Mouse (Mus musculus): ENCODE data around the gene Atp2b2. TPM values are rescaled to one million over a fixed set of nuclear protein-coding genes. Genes with fewer than 3 reads are reported as not detected.

Atp2b2 gene
- polyA plus RNA-seq, 1 experiment from 2014 or later, result 0.14 TPM

DNA sequence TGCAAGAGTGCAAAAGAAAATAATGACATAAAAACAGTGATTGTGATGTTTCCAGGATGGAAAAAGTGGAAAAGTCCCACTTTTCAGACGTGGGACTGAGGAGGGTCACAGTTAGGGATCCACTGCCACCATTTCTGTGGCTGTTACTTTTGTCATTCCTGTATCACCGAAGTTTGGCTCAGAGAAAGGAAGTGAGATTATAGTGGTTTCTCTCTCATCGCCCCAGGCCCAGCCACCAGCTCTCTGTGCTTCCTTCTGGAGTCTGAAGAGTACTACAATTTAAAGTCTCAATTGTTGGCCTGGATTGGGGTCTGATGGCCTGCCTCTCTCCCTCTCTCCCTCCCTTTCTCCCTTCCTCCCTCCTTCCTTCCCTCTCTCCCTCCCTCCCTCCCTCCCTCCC, 242.5 kb downstream of the Atp2b2 start:
- peaks cover 11% of the 10 kb centered on the region for H3K4me1 ChIP-seq
- WGBS, result 50% methylated on average over 3 of the region's 3 CpGs
- no peaks in the 10 kb centered on the region for H3K9me3 ChIP-seq
- no peak overlapping the region for H3K4me3 ChIP-seq
- no peak for ATAC-seq (ENCODE audit: borderline replicate concordance, extremely low read depth, low FRiP score, low TSS enrichment)
- H3K36me3 ChIP-seq, result no peaks in the 10 kb centered on the region
- no peak overlapping the region for H3K4me2 ChIP-seq
- H3K9ac ChIP-seq, result no peak overlapping the region
- peaks cover 38% of the 10 kb centered on the region for H3K27me3 ChIP-seq
- H3K27ac ChIP-seq, result no peak overlapping the region

GRCm38 (mm10) chr6:113799349-113799748, 243.1 kb downstream of the Atp2b2 start:
- no peaks in the 10 kb centered on the region for H3K9me3 ChIP-seq
- H3K4me2 ChIP-seq, result no peak overlapping the region
- no peaks in the 10 kb centered on the region for H3K36me3 ChIP-seq
- no peak for ATAC-seq (ENCODE audit: borderline replicate concordance, extremely low read depth, low FRiP score, low TSS enrichment)
- peaks cover 17% of the 10 kb centered on the region for H3K4me1 ChIP-seq
- H3K27ac ChIP-seq, result no peak overlapping the region
- H3K9ac ChIP-seq, result no peak overlapping the region
- WGBS, result 78% methylated on average over 9 of the region's 9 CpGs
- peaks cover 41% of the 10 kb centered on the region for H3K27me3 ChIP-seq
- no peak overlapping the region for H3K4me3 ChIP-seq

- H3K27me3 ChIP-seq, result peaks cover 43% of the 10 kb centered on the region
- no peak overlapping the region for H3K4me3 ChIP-seq
- no peaks in the 10 kb centered on the region for H3K36me3 ChIP-seq
- no peak overlapping the region for H3K4me2 ChIP-seq
- H3K9ac ChIP-seq, result no peak overlapping the region
- 41% methylated on average over 2 of the region's 2 CpGs for WGBS
- peaks cover 18% of the 10 kb centered on the region for H3K4me1 ChIP-seq
- no peak for ATAC-seq (ENCODE audit: borderline replicate concordance, extremely low read depth, low FRiP score, low TSS enrichment)
- no peak overlapping the region for H3K27ac ChIP-seq
- H3K9me3 ChIP-seq, result no peaks in the 10 kb centered on the region
Measured at GRCm38 (mm10) chr6:113798921-113799320, 243.5 kb downstream of the Atp2b2 start.

DNA sequence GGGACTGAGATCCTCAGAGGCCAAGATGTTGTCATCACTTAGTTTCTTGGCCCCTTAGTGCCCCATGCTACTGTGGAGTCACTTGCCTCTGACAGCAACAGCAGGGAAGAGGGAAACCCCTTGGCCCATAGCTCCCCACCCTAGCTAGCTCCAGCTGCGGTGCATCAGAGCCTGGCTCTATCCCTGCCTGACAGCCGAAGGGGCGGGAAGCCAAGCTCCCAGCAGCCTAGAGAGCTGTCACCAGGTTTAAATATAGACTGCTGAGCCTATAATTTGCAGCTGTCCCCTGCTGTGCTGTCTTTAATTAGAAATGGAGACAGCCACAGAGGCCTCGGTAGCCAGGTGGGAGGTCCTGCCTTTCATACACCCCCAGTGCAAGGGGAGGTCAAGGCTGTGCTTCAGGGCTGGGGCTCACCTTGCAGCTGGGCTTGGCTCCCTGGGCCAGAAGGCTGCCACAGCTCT, 247.1 kb downstream of the Atp2b2 start:
- ATAC-seq (ENCODE audit: borderline replicate concordance, extremely low read depth, low FRiP score, low TSS enrichment), result peak; percentile 98
- H3K27me3 ChIP-seq, result peaks cover 69% of the 10 kb centered on the region
- H3K4me1 ChIP-seq, result peaks cover 18% of the 10 kb centered on the region
- 16% methylated on average over 4 of the region's 4 CpGs for WGBS
- no peak overlapping the region for H3K9ac ChIP-seq
- peak overlapping the region; percentile 16; the same call in 1 of the 2 replicates for H3K4me2 ChIP-seq
- H3K36me3 ChIP-seq, result no peaks in the 10 kb centered on the region
- no peaks in the 10 kb centered on the region for H3K9me3 ChIP-seq
- no peak overlapping the region for H3K4me3 ChIP-seq
- no peak overlapping the region for H3K27ac ChIP-seq

GRCm38 (mm10) chr6:113792368-113792767, 250.0 kb downstream of the Atp2b2 start:
- Histone ChIP-seq H3K9ac (no peak overlapping the region), H3K27me3 (peaks cover 61% of the 10 kb centered on the region), H3K27ac (no peak overlapping the region), H3K4me3 (no peak overlapping the region), H3K4me1 (peaks cover 18% of the 10 kb centered on the region), H3K36me3 (no peaks in the 10 kb centered on the region), H3K9me3 (no peaks in the 10 kb centered on the region), H3K4me2 (no peak overlapping the region)
- WGBS, result 69% methylated on average over 5 of the region's 5 CpGs
- no peak for ATAC-seq (ENCODE audit: borderline replicate concordance, extremely low read depth, low FRiP score, low TSS enrichment)

GRCm38 (mm10) chr6:113791012-113791411, 251.4 kb downstream of the Atp2b2 start:
- no peak overlapping the region for H3K27ac ChIP-seq
- peaks cover 50% of the 10 kb centered on the region for H3K27me3 ChIP-seq
- ATAC-seq (ENCODE audit: borderline replicate concordance, extremely low read depth, low FRiP score, low TSS enrichment), result no peak
- no peak overlapping the region for H3K4me2 ChIP-seq
- H3K36me3 ChIP-seq, result no peaks in the 10 kb centered on the region
- no peak overlapping the region for H3K9ac ChIP-seq
- peaks cover 14% of the 10 kb centered on the region for H3K4me1 ChIP-seq
- H3K9me3 ChIP-seq, result no peaks in the 10 kb centered on the region
- H3K4me3 ChIP-seq, result no peak overlapping the region
- 53% methylated on average over 8 of the region's 8 CpGs for WGBS

DNA sequence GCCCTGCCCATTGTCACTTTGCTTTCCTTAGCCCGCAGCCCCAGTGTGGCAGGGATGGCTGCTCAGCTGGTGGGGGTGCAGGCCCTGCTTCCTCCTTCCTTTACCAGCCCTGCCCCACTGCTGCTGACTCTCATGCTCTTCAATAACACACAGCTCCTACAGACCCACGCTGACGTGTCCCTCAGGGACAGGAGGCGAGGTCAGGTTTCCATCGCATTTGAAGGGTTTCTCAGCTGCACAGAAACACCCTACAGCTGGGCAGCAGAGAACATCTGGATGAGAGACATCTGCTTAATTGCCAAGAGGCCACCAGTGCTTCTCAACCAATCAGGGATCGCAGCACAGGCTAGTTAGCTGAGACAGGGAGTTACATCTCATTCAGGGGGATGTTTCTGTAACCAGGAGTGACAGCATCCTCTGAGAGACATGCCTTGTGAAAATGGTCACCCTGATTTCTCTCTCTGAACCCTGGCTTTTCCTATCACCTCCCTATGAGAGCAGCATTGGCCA, 254.9 kb downstream of the Atp2b2 start:
- H3K36me3 ChIP-seq, result no peaks in the 10 kb centered on the region
- no peak overlapping the region for H3K27ac ChIP-seq
- H3K9ac ChIP-seq, result no peak overlapping the region
- H3K27me3 ChIP-seq, result peaks cover 31% of the 10 kb centered on the region
- H3K4me3 ChIP-seq, result no peak overlapping the region
- WGBS, result 29% methylated on average over 6 of the region's 6 CpGs
- ATAC-seq (ENCODE audit: borderline replicate concordance, extremely low read depth, low FRiP score, low TSS enrichment), result no peak
- H3K4me2 ChIP-seq, result no peak overlapping the region
- no peaks in the 10 kb centered on the region for H3K4me1 ChIP-seq
- H3K9me3 ChIP-seq, result no peaks in the 10 kb centered on the region

DNA sequence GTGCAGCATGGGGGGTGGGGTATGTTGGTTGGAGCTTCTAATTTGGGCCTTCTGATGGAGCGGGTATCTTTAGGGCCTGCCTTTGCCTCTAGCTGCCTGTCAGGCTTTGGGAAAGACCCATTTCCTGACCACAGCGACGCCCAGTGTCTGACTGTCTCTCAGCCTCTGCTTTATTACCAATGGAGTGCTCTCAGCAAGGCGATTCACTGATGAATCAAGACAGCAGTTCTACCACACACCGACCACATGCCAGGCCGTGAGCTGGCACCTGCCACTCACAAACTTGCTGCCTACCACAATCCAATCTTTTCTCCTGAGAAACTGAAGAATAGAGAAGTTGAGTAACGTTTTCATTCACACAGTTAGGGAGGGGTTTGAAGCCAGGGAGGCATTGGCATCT, 256.8 kb downstream of the Atp2b2 start:
- H3K27ac ChIP-seq, result no peak overlapping the region
- 76% methylated on average over 7 of the region's 7 CpGs for WGBS
- H3K9ac ChIP-seq, result no peak overlapping the region
- H3K4me1 ChIP-seq, result no peaks in the 10 kb centered on the region
- peaks cover 16% of the 10 kb centered on the region for H3K27me3 ChIP-seq
- no peak overlapping the region for H3K4me2 ChIP-seq
- H3K36me3 ChIP-seq, result no peaks in the 10 kb centered on the region
- H3K4me3 ChIP-seq, result no peak overlapping the region
- no peak for ATAC-seq (ENCODE audit: borderline replicate concordance, extremely low read depth, low FRiP score, low TSS enrichment)
- no peaks in the 10 kb centered on the region for H3K9me3 ChIP-seq

DNA sequence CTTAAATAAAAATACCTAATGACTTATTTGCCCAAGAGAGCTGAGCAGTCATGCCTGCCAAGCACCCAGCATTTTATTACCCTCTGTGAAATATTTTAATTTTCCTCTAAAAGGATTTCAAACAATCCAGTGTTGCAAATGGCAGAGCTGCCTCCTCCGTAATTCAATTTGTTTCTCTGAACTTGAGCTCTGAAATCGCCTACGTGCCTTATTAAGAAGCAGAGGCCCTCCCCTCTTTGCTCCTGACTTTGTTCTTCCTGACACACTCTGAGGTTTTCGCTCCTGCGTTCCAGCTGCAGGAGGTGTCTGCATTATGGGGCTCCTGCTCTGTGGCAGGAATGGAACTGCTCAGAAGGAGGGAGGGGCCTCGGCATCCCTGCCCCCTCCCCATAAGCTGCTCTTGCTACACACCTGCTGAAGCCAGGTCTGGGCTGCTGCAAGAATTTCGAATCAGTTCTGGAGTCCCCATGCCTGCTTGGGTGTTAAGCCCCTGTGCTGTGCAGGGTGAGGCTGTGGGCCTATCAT, 264.1 kb downstream of the Atp2b2 start:
- H3K36me3 ChIP-seq, result no peaks in the 10 kb centered on the region
- no peaks in the 10 kb centered on the region for H3K9me3 ChIP-seq
- no peak overlapping the region for H3K9ac ChIP-seq
- ATAC-seq (ENCODE audit: borderline replicate concordance, extremely low read depth, low FRiP score, low TSS enrichment), result no peak
- H3K4me3 ChIP-seq, result no peak overlapping the region
- H3K4me2 ChIP-seq, result no peak overlapping the region
- 57% methylated on average over 7 of the region's 7 CpGs for WGBS
- no peaks in the 10 kb centered on the region for H3K27me3 ChIP-seq
- no peaks in the 10 kb centered on the region for H3K4me1 ChIP-seq
- no peak overlapping the region for H3K27ac ChIP-seq

DNA sequence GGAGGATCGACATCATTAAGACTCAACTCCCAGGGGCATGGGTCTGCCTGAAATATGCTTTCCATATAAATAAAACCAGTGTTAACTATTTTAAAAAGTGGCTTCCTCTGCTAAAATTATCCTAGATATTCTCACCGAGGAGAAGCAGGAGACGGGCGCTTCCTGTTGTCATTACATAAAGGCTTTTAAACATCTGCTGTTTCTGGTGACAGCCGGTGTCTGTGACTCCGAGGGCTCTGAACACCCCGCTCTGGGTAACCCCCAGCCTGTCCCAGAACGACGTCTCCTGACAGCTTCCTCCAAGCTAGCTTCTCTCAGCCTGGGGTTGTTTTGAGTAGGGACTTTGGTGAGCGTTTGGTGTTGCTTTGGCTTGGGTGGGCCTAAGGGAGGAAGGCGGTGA, 273.6 kb downstream of the Atp2b2 start:
- H3K27ac ChIP-seq, result no peak overlapping the region
- no peaks in the 10 kb centered on the region for H3K27me3 ChIP-seq
- WGBS, result 30% methylated on average over 11 of the region's 11 CpGs
- ATAC-seq (ENCODE audit: borderline replicate concordance, extremely low read depth, low FRiP score, low TSS enrichment), result no peak
- H3K9ac ChIP-seq, result no peak overlapping the region
- H3K4me3 ChIP-seq, result no peak overlapping the region
- no peaks in the 10 kb centered on the region for H3K36me3 ChIP-seq
- H3K9me3 ChIP-seq, result no peaks in the 10 kb centered on the region
- H3K4me2 ChIP-seq, result no peak overlapping the region
- H3K4me1 ChIP-seq, result no peaks in the 10 kb centered on the region

DNA sequence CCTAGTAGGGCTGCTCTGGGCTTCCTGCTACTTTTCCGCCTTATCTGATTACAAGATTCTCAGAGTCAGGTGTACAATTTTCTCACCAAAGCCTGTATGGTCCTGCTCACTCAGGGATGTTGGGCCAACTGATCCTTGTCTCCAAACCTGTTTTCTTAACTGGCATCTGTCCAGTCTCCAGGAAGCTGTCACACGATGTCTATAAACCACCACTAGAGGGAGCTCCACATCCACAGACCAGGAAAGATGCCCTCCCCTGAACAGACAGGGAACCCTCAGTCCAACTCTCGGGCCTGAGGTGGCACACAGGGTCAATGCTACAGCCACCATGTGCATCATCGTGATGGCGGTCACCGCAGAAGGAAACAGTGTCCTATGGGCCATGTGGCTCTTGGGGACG, 280.8 kb downstream of the Atp2b2 start:
- 23% methylated on average over 7 of the region's 7 CpGs for WGBS
- no peaks in the 10 kb centered on the region; the same call in 1 of the 2 replicates for H3K27me3 ChIP-seq
- H3K27ac ChIP-seq, result no peak overlapping the region
- H3K4me3 ChIP-seq, result no peak overlapping the region
- H3K4me2 ChIP-seq, result no peak overlapping the region
- H3K36me3 ChIP-seq, result no peaks in the 10 kb centered on the region
- no peak for ATAC-seq (ENCODE audit: borderline replicate concordance, extremely low read depth, low FRiP score, low TSS enrichment)
- H3K9ac ChIP-seq, result no peak overlapping the region
- no peaks in the 10 kb centered on the region for H3K4me1 ChIP-seq
- no peaks in the 10 kb centered on the region for H3K9me3 ChIP-seq

GRCm38 (mm10) chr6:113749119-113749685, 293.2 kb downstream of the Atp2b2 start:
- Histone ChIP-seq H3K27ac (no peak overlapping the region), H3K36me3 (no peaks in the 10 kb centered on the region), H3K9ac (no peak overlapping the region), H3K27me3 (peaks cover 31% of the 10 kb centered on the region), H3K4me1 (no peaks in the 10 kb centered on the region), H3K4me2 (peak overlapping the region; percentile 9; the same call in 1 of the 2 replicates), H3K4me3 (no peak overlapping the region), H3K9me3 (no peaks in the 10 kb centered on the region)
- ATAC-seq (ENCODE audit: borderline replicate concordance, extremely low read depth, low FRiP score, low TSS enrichment), result no peak
- 54% methylated on average over 17 of the region's 17 CpGs for WGBS
